Mouse (Mus musculus) hindbrain, embryonic 15.5 days (tissue): ENCODE results near the gene Stard13. TPM values are rescaled to one million over a fixed set of nuclear protein-coding genes. Genes with fewer than 3 reads are reported as not detected.

Experiments
- ATAC-seq: fragments of 200-750 bp; cut with Nextera tagmentation; 2 replicates; pipeline ENCODE4 v1.8.0; 2017; ENCODE audit warnings: low read depth, moderate number of reproducible peaks, moderate TSS enrichment; ENCODE audit not compliant: low FRiP score
- H3K27ac ChIP-seq: fragments of 300-500 bp; sonication (generic); replicated peaks from 2 replicates; pipeline ENCODE4 v1.5.1; 2015; ENCODE audit warnings: mild to moderate bottlenecking, inconsistent platforms
- H3K27me3 ChIP-seq: fragments of 300-500 bp; sonication (generic); 2 replicates; pipeline ENCODE4 v1.6.1; 2015; ENCODE audit warnings: control low read depth, inconsistent platforms
- H3K36me3 ChIP-seq: fragments of 300-500 bp; sonication (generic); 2 replicates; pipeline ENCODE4 v1.6.1; 2015; ENCODE audit warnings: control low read depth, inconsistent platforms
- H3K4me1 ChIP-seq: fragments of 300-500 bp; sonication (generic); replicated peaks from 2 replicates; pipeline ENCODE4 v1.6.1; 2015; ENCODE audit warnings: control low read depth, inconsistent platforms
- H3K4me2 ChIP-seq: fragments of 300-500 bp; sonication (generic); 2 replicates; pipeline ENCODE4 v1.6.1; 2015; ENCODE audit warnings: moderate library complexity, mild to moderate bottlenecking, inconsistent platforms
- H3K4me3 ChIP-seq: fragments of 300-500 bp; sonication (generic); 2 replicates; pipeline ENCODE4 v1.5.1; 2015; ENCODE audit warnings: mild to moderate bottlenecking, inconsistent platforms
- H3K9ac ChIP-seq: fragments of 300-500 bp; sonication (generic); 2 replicates; pipeline ENCODE4 v1.6.1; 2015; ENCODE audit warnings: inconsistent platforms
- H3K9me3 ChIP-seq: fragments of 300-500 bp; sonication (generic); 2 replicates; pipeline ENCODE4 v1.6.1; 2016; ENCODE audit warnings: control low read depth, inconsistent platforms
- WGBS: fragments of 180-500 bp; shearing (Covaris S2); methylation state at CpG from one replicate; pipeline ENCODE4 v1.1.7; 2015; 5-methylcytosine and 5-hydroxymethylcytosine counted together
- polyA plus RNA-seq: library from polyadenylated mRNA; unstranded; fragments of >200 nt; fragmentation: Nextera tagmentation; extraction: Ambion mirVana; gene quantifications from 2 replicates; pipeline ENCODE4 v1.2.1, GENCODE M21; 2015

The Stard13 gene
- polyA plus RNA-seq, 1 experiment from 2014 or later = 6.2 TPM

DNA sequence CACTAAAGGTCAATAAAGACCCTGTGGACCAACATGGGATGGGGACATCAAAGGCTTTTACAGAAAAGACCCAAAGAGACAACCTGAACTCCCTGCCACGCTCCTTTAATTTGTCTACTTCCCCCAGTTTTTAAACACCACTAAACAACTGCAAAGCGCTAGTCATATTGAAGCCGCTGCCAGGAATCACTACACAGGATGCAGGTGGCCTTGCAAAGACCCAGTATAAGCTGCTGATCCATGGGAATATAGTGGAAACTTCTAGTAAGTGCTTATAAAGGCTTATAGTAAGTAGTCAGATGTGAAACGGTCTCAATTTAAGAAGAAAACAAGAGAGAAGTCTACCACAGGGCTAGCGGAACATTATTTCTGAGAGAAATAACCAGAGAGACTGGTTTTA, 42.9 kb downstream of the Stard13 start:
- no peaks in the 10 kb centered on the region for H3K9me3 ChIP-seq

DNA sequence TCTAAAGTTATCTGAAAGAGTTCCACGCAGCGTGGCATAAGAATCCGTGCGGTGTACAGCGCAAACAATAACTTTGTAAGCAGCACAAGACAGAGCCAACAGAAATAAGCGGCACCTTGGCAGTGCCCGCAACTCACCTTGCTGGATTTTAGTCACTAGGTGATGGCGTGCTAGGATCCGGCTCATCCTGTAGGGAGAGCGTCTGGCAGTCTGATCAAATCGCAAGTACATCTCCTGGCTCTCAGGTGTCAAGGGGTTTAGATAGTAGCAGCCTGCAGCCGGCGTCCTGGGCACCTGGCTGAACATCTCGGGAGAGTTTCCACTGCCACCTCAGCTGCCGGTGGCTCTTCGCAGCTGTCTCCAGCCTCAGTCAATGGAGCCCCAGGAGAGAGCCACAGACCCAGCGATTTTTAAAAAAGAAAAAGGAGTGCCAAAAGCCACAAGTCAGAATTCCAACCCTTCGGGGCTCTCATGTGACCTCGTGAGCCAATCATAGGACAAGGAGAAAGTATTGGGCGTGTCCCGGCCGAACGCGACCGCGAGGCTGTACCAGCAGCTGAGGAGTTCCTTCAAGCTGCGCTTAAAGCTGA, 43.8 kb downstream of the Stard13 start:
- H3K4me1 ChIP-seq = peaks cover 7% of the 10 kb centered on the region; the same call in 1 of the 2 replicates
- no peak overlapping the region; the same call in 1 of the 2 replicates for H3K27ac ChIP-seq
- H3K9me3 ChIP-seq = no peaks in the 10 kb centered on the region
- H3K27me3 ChIP-seq = 0 out of 2 replicates have a peak, but pooled peaks cover 5% of the 10 kb centered on the region
- H3K36me3 ChIP-seq = no peaks in the 10 kb centered on the region
- H3K4me2 ChIP-seq = peak overlapping the region; percentile 83
- 2% methylated on average over 27 of the region's 27 CpGs for WGBS
- H3K4me3 ChIP-seq = peak overlapping the region; percentile 51
- peak overlapping the region; percentile 37 for H3K9ac ChIP-seq
- peak; percentile 93 for ATAC-seq

More for the DNA sequence above, 42.9 kb downstream of the Stard13 start:
- Histone ChIP-seq H3K36me3 (no peaks in the 10 kb centered on the region), H3K4me2 (peak overlapping the region; percentile 83), H3K4me3 (no peak overlapping the region), H3K27ac (no peak overlapping the region), H3K9ac (no peak overlapping the region), H3K4me1 (peaks cover 7% of the 10 kb centered on the region; the same call in 1 of the 2 replicates), H3K27me3 (0 out of 2 replicates have a peak, but pooled peaks cover 5% of the 10 kb centered on the region)
- 84% methylated on average over 5 of the region's 5 CpGs for WGBS
- ATAC-seq = no peak

DNA sequence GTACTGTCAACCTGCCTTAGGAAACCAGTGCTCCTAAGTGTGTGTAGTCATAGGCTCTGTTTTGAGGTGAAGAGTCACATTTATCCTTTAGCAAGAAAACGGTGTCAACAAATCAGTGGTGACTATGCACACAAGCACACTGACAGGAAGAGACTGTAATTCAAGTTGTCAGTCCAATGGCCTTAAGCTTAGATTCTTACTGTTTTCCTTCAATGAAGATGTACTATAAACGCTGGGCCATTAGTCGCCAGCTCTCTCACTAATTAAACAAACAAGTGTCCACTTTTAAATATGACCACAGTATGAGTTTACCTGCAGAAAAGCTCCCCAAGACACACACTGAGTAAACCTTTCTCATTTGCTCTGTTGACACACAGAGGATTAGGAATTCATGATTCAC, 44.3 kb downstream of the Stard13 start:
- ATAC-seq = no peak
- 0 out of 2 replicates have a peak overlapping the region, but pooled peaks have one; percentile 37 for H3K9ac ChIP-seq
- H3K4me2 ChIP-seq = peak overlapping the region; percentile 83
- H3K27me3 ChIP-seq = 0 out of 2 replicates have a peak, but pooled peaks cover 5% of the 10 kb centered on the region
- no peaks in the 10 kb centered on the region for H3K36me3 ChIP-seq
- peaks cover 7% of the 10 kb centered on the region; the same call in 1 of the 2 replicates for H3K4me1 ChIP-seq
- H3K27ac ChIP-seq = no peak overlapping the region; the same call in 1 of the 2 replicates
- WGBS = 43% methylated on average over 3 of the region's 3 CpGs
- H3K4me3 ChIP-seq = peak overlapping the region; percentile 51
- no peaks in the 10 kb centered on the region for H3K9me3 ChIP-seq

DNA sequence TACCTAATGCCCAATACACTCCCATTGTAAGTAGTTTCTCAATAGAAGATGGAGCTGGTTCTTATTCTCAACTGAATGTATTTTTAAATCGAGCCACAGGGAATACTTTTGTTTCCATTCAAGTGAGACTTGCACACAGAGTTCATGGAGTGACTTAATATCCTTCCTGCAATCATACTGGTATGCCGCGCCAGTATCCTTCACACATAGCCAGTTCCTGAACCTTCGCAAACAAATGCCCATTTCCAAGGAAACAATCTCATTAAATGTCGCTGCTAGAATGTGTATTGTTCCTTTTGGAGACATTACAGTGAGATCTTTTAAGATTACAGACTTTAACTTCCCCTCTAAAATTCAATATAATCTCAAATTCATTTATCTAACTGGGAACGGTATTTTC, 45.0 kb downstream of the Stard13 start:
- Histone ChIP-seq H3K27me3 (0 out of 2 replicates have a peak, but pooled peaks cover 5% of the 10 kb centered on the region), H3K4me2 (peak overlapping the region; percentile 83), H3K9me3 (no peaks in the 10 kb centered on the region), H3K4me1 (peaks cover 7% of the 10 kb centered on the region; the same call in 1 of the 2 replicates), H3K9ac (no peak overlapping the region), H3K36me3 (no peaks in the 10 kb centered on the region), H3K27ac (no peak overlapping the region), H3K4me3 (no peak overlapping the region)
- 69% methylated on average over 6 of the region's 6 CpGs for WGBS
- no peak for ATAC-seq

DNA sequence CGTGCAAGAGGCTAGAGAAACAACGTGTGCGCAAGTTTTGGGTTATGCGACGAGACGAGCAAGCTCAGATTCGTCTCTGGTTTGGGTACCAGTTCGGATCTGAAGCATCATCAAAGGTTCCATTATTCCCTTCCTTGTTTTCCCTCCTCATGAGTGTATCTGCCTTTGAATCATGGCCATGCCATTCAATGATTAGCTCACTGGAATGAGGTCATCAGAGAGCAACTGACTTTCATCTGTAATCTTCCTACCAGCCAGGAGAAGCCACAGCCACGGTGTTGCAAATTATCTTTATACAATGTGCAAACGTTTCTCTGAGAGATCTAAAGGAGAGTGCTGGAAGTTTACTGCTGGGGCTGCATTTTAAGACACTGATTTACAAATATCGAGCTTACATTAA, 46.3 kb downstream of the Stard13 start:
- no peaks in the 10 kb centered on the region for H3K9me3 ChIP-seq
- peaks cover 7% of the 10 kb centered on the region; the same call in 1 of the 2 replicates for H3K4me1 ChIP-seq
- H3K4me3 ChIP-seq = no peak overlapping the region
- no peak for ATAC-seq
- H3K27ac ChIP-seq = no peak overlapping the region
- H3K36me3 ChIP-seq = no peaks in the 10 kb centered on the region
- 79% methylated on average over 11 of the region's 11 CpGs for WGBS
- H3K4me2 ChIP-seq = no peak overlapping the region
- no peak overlapping the region for H3K9ac ChIP-seq
- 0 out of 2 replicates have a peak, but pooled peaks cover 5% of the 10 kb centered on the region for H3K27me3 ChIP-seq

DNA sequence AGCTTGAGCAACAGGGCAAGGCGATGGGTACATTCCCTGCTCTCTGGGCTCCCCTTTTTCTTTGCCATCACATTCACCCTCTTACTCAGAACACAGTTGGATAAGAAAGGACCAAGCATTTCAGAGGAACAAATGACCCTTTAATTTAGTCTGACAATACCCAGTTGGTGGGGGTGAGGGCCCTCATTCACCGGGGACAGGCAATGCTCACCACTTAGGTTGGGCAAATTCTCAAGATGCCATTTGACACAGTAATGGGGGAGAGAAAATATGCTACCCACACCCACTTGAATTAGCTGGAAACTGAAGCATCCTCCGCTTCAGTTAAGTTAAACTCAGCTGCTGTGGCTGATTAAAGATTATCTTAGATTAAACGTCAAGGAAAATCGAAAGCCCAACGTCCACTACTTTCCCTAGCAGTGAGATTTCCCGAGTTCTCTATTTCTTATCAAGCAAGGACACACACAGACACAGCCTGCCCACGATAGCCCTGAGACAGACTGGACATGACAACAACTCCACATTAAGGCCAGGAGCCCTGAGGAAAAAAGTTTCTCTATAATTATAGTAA, 48.3 kb downstream of the Stard13 start:
- Histone ChIP-seq H3K4me1 (0 out of 2 replicates have a peak, but pooled peaks cover 7% of the 10 kb centered on the region), H3K27ac (no peak overlapping the region), H3K4me3 (no peak overlapping the region), H3K36me3 (no peaks in the 10 kb centered on the region), H3K4me2 (no peak overlapping the region), H3K27me3 (no peaks in the 10 kb centered on the region), H3K9ac (no peak overlapping the region), H3K9me3 (no peaks in the 10 kb centered on the region)
- 76% methylated on average over 8 of the region's 8 CpGs for WGBS
- no peak for ATAC-seq

DNA sequence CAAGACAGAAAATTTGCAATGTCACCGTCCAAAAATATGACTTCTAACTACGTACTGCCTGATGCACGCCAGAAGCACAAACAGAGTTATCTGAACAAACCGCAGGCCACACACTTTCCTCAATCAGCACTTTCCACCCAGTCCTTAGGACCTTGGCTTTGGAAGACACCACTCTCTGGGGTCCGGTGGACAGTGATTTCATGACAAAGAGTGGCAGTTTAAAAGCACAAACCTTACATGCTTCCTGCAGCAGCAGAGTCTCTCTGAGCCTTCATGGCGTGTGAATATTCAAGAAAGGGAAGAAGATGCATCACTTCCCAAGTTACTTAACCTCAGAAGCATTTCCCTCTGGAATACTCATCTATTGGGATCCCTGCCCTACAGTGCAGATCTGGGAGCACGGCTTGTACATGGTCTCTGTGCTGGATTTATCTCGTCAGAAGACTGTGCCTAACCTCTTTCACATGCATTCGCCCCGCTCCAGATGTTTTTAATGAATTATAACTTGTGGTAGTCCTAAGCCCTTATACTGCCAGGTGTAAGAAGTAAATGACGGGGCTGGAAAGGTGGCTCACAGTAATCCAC, 49.9 kb downstream of the Stard13 start:
- ATAC-seq = no peak
- Histone ChIP-seq H3K36me3 (no peaks in the 10 kb centered on the region), H3K27ac (no peak overlapping the region), H3K9ac (no peak overlapping the region), H3K27me3 (no peaks in the 10 kb centered on the region), H3K9me3 (no peaks in the 10 kb centered on the region), H3K4me1 (no peaks in the 10 kb centered on the region), H3K4me2 (no peak overlapping the region), H3K4me3 (no peak overlapping the region)
- 93% methylated on average over 11 of the region's 11 CpGs for WGBS

DNA sequence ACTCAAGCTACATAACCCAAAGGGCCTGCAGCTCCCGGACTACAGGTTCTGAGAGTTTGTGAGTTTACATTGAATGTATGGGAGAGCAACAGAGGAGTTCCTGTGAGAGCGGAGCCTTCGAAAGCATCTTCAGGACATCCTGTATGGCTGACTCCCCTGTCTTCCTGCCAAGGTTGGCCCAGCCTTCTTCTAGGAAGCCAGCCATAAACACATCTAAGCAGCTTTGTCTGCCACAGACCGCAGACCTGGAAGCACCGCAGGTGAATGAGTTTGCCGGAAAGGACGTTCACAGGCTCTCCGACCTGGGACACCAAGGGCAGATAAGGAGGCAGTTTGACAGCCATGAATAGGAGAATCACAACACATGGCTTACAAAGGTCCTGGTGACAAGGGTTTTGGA, 52.3 kb downstream of the Stard13 start:
- no peak overlapping the region for H3K27ac ChIP-seq
- WGBS = 93% methylated on average over 8 of the region's 8 CpGs
- H3K4me2 ChIP-seq = no peak overlapping the region
- H3K4me3 ChIP-seq = no peak overlapping the region
- ATAC-seq = no peak
- no peaks in the 10 kb centered on the region for H3K36me3 ChIP-seq
- no peaks in the 10 kb centered on the region for H3K4me1 ChIP-seq
- no peaks in the 10 kb centered on the region for H3K27me3 ChIP-seq
- H3K9ac ChIP-seq = no peak overlapping the region
- H3K9me3 ChIP-seq = no peaks in the 10 kb centered on the region

DNA sequence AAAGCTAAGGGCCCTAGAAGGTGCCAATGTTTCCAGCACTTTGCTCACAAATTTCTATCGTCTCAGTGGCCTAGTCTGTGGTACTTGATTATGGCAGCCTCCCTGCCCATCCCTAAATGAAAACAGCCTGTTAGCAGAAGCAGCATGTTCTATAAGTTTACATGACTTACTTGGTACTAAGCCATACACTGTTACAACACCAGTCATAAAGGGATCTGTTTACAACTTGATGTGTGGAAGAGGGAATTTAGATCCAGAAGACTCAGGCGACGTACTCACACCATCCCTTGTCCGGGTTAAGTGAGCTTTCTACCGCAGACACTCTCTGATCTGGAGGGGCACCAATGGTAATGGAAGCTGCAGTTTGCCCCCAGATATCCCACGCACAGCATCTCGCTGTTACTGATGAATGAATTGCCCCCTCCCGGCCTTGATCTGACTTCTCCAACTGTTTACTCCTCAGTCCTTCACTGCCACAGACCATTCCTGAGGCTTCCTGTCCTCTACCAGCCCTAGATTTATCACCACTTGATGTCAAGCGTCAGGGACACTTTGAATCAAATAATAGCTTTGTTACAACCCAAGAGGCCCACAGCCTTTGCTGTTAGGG, 53.4 kb downstream of the Stard13 start:
- WGBS = 87% methylated on average over 9 of the region's 9 CpGs

DNA sequence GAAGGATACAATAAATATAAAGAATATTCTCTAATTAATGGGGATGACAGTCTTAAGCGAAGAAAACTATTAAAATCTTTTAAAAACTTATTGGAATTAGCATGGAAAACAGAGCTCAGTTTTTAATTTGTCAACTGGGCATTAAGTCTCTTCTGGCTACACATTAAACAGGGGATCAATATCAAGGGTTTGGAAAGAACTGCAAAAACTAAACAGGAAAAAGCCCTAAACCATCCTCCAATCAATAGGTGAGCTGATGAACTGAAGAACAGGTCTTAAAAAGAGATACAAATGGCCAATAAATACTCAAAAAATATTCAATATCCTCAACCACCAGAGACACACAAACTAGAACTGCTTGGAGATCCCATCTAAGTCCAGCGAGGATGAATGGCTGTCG, 56.5 kb downstream of the Stard13 start:
- H3K27ac ChIP-seq = no peak overlapping the region
- 93% methylated on average over 3 of the region's 3 CpGs for WGBS
- no peaks in the 10 kb centered on the region for H3K27me3 ChIP-seq
- ATAC-seq = no peak
- H3K4me1 ChIP-seq = no peaks in the 10 kb centered on the region
- H3K4me2 ChIP-seq = no peak overlapping the region
- no peaks in the 10 kb centered on the region for H3K36me3 ChIP-seq
- H3K9ac ChIP-seq = no peak overlapping the region
- H3K4me3 ChIP-seq = no peak overlapping the region
- H3K9me3 ChIP-seq = no peaks in the 10 kb centered on the region

More for the DNA sequence above, 53.4 kb downstream of the Stard13 start:
- Histone ChIP-seq H3K4me2 (no peak overlapping the region), H3K9me3 (no peaks in the 10 kb centered on the region), H3K9ac (no peak overlapping the region), H3K27ac (no peak overlapping the region), H3K36me3 (no peaks in the 10 kb centered on the region), H3K27me3 (no peaks in the 10 kb centered on the region), H3K4me3 (no peak overlapping the region), H3K4me1 (no peaks in the 10 kb centered on the region)
- no peak for ATAC-seq

DNA sequence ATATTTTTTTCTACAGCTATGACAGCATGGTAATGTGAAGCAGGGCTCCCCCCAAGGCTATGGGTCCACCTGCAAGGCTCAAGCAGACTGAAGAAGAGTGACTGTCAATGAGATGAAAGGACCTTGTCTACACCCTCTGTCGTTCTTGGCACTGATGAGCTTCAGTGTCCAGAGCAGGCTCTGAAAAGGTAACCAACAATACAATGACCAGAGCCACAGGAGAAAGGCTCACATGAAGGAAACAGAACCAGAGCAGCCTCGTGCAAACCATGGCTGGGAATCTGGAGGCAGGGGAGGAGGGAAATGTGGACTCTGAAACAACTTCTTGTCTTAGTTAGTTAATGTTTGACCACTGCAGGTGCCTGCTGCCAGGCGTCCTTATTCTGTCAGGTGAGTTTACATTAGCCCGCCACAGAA, 57.7 kb downstream of the Stard13 start:
- no peak overlapping the region for H3K4me2 ChIP-seq
- H3K27ac ChIP-seq = no peak overlapping the region
- WGBS = 76% methylated on average over 4 of the region's 4 CpGs
- no peak overlapping the region for H3K9ac ChIP-seq
- no peak overlapping the region for H3K4me3 ChIP-seq
- no peak for ATAC-seq
- no peaks in the 10 kb centered on the region for H3K27me3 ChIP-seq
- no peaks in the 10 kb centered on the region for H3K4me1 ChIP-seq
- H3K9me3 ChIP-seq = no peaks in the 10 kb centered on the region
- no peaks in the 10 kb centered on the region for H3K36me3 ChIP-seq
